Mouse (Mus musculus) embryonic facial prominence, embryonic 15.5 days (tissue): Measurements from ENCODE around the gene Acmsd. TPM values are rescaled to one million over a fixed set of nuclear protein-coding genes. Genes with fewer than 3 reads are reported as not detected.

Source experiments
- ATAC-seq: fragments of 200-750 bp; cut with Nextera tagmentation; 2 replicates; pipeline ENCODE4 v1.8.0; 2017; ENCODE audit warnings: low read depth, moderate TSS enrichment; ENCODE audit not compliant: insufficient number of reproducible peaks, low FRiP score, low TSS enrichment
- H3K27ac ChIP-seq: fragments of 300-500 bp; sonication (generic); replicated peaks from 2 replicates; pipeline ENCODE4 v1.5.1; 2015; ENCODE audit warnings: mild to moderate bottlenecking, inconsistent platforms
- H3K27me3 ChIP-seq: fragments of 300-500 bp; sonication (generic); 2 replicates; pipeline ENCODE4 v1.6.1; 2015; ENCODE audit warnings: inconsistent platforms
- H3K36me3 ChIP-seq: fragments of 300-500 bp; sonication (generic); 2 replicates; pipeline ENCODE4 v1.6.1; 2015; ENCODE audit warnings: mild to moderate bottlenecking, inconsistent platforms
- H3K4me1 ChIP-seq: fragments of 300-500 bp; sonication (generic); 2 replicates; pipeline ENCODE4 v1.6.1; 2015; ENCODE audit warnings: inconsistent platforms
- H3K4me2 ChIP-seq: fragments of 300-500 bp; sonication (generic); replicated peaks from 2 replicates; pipeline ENCODE4 v1.6.1; 2015; ENCODE audit warnings: mild to moderate bottlenecking, inconsistent platforms
- H3K4me3 ChIP-seq: fragments of 300-500 bp; sonication (generic); replicated peaks from 2 replicates; pipeline ENCODE4 v1.5.1; 2015; ENCODE audit warnings: mild to moderate bottlenecking, inconsistent platforms
- H3K9ac ChIP-seq: fragments of 300-500 bp; sonication (generic); 2 replicates; pipeline ENCODE4 v1.6.1; 2015; ENCODE audit warnings: inconsistent platforms
- H3K9me3 ChIP-seq: fragments of 300-500 bp; sonication (generic); replicated peaks from 2 replicates; pipeline ENCODE4 v1.6.1; 2016; ENCODE audit warnings: inconsistent platforms
- WGBS: fragments of 180-500 bp; shearing (Covaris S2); methylation state at CpG from one replicate; pipeline ENCODE4 v1.1.7; 2015; 5-methylcytosine and 5-hydroxymethylcytosine counted together
- polyA plus RNA-seq: library from polyadenylated mRNA; unstranded; fragments of >200 nt; fragmentation: Nextera tagmentation; extraction: Ambion mirVana; gene quantifications from 2 replicates; pipeline ENCODE4 v1.2.1, GENCODE M21; 2015

Gene Acmsd
- polyA plus RNA-seq, 1 experiment from 2014 or later, result 0.12 TPM

GRCm38 (mm10) chr1:127812929-127813328 lies 83.7 kb downstream of the Acmsd start:
- Histone ChIP-seq H3K36me3 (no peaks in the 10 kb centered on the region), H3K9me3 (no peaks in the 10 kb centered on the region), H3K4me2 (no peak overlapping the region), H3K4me3 (no peak overlapping the region), H3K9ac (no peak overlapping the region), H3K4me1 (no peaks in the 10 kb centered on the region), H3K27ac (no peak overlapping the region), H3K27me3 (no peaks in the 10 kb centered on the region)
- 78% methylated on average over 7 of the region's 7 CpGs for WGBS
- no peak for ATAC-seq

DNA sequence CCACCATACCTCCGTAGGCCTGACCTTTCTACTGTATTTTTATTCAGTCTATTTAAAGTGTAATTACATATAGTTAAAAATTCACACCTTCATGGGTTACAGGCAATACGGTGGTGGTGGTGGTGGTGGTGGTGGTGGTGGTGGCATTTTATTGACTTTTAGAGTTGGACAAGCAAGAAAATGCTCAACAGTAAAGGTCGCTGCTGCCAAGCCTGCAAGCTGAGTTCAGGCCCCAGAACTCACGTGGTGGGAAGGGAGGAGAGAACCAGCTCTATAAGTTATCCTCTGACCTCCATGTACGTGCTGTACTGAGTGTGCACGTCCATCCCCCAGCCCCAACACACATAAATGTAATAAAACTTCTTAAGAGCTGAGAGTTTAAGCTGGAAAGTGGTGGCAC lies 87.2 kb downstream of the Acmsd start:
- no peaks in the 10 kb centered on the region for H3K27me3 ChIP-seq
- WGBS, result 74% methylated on average over 6 of the region's 6 CpGs

More for the DNA sequence above, 87.2 kb downstream of the Acmsd start:
- Histone ChIP-seq H3K4me2 (no peak overlapping the region), H3K27ac (no peak overlapping the region), H3K4me3 (no peak overlapping the region), H3K36me3 (no peaks in the 10 kb centered on the region), H3K9me3 (no peaks in the 10 kb centered on the region), H3K4me1 (no peaks in the 10 kb centered on the region), H3K9ac (no peak overlapping the region)
- ATAC-seq, result no peak

Other genes starting within 250 kb of the Acmsd start
- 2.0 and 3.6 TPM in 2 replicates for gene Tmem163, start 49.9 kb upstream of the Acmsd start, polyA plus RNA-seq
- 84.1 and 84.4 TPM in 2 replicates for gene Ccnt2, start 44.8 kb downstream of the Acmsd start, polyA plus RNA-seq
- 1.2 and 1.6 TPM in 2 replicates for gene Map3k19, start 125.6 kb downstream of the Acmsd start, polyA plus RNA-seq
- 22.6 and 23.7 TPM in 2 replicates for gene Rab3gap1, start 139.4 kb downstream of the Acmsd start, polyA plus RNA-seq